Mouse (Mus musculus): ENCODE data around the gene Dcbld1. TPM values are rescaled to one million over a fixed set of nuclear protein-coding genes. Genes with fewer than 3 reads are reported as not detected.
"Not testable (repeated sequence)": the region's sequence is repeated elsewhere in the genome, so short reads cannot be mapped to it uniquely, and the experiment has no call there.

The Dcbld1 gene
- polyA plus RNA-seq, 1 experiment from 2014 or later = 4.8 TPM

DNA sequence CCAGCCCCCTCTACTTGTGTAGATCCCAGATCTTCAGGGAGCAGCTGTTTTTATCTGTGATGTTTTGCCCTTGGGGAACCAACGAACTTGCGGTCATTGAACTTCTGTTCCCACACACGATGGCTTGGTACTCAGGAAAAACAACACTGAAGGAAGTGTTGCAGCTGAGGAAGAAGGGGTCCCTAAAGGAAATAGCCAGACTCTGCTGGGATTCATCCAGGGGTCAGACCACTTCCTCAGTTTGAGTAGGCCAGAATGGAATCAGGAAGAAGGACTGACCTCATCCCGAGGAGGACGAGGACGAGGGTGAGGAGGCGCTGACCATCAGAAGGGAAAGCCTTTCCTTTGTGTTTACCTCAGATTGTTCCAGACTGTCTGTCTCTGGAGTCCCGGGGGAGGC is 75.8 kb downstream of the Dcbld1 start:
- Histone ChIP-seq H3K4me2 (no peak overlapping the region), H3K27ac (no peak overlapping the region), H3K9ac (no peak overlapping the region), H3K27me3 (no peaks in the 10 kb centered on the region), H3K4me3 (replicated peaks) (no peak overlapping the region), H3K36me3 (peaks cover 17% of the 10 kb centered on the region; the same call in 1 of the 2 replicates), H3K4me1 (replicated peaks) (no peaks in the 10 kb centered on the region), H3K9me3 (replicated peaks) (no peaks in the 10 kb centered on the region)
- DNase-seq (no peak), ATAC-seq (ENCODE audit: low read depth) (no peak)
- 35% methylated on average over 8 of the region's 8 CpGs for whole genome bisulfite sequencing (ENCODE audit: insufficient replicate concordance)

DNA sequence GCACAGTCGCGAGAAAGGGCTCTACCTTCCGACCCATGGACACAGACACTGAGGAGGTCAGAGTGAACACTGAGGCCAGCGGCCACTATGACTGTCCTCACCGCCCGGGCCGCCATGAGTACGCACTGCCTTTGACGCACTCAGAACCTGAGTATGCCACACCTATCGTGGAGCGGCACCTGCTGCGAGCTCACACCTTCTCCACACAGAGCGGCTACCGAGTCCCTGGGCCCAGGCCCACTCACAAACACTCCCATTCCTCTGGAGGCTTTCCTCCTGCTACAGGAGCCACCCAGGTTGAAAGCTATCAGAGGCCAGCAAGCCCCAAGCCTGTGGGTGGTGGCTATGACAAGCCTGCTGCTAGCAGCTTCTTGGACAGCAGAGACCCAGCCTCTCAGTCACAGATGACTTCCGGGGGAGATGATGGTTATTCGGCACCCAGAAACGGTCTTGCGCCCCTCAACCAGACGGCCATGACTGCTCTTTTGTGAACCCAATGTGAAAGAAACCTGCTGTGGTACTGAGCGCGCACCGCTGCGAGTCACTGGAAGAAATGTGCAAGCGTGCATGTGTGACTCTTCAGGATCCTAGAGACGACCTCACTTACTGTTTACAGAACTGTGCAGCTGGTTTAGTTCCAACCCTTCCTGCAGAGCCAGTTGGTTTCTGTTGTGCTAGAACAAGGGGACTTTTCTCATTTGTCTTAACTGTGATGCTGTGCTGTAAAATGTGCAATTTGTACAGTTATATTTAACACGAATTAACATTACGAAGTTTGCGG is 86.3 kb downstream of the Dcbld1 start:
- Histone ChIP-seq H3K4me3 (replicated peaks) (no peak overlapping the region), H3K9ac (no peak overlapping the region), H3K4me2 (no peak overlapping the region), H3K27ac (no peak overlapping the region), H3K9me3 (replicated peaks) (no peaks in the 10 kb centered on the region), H3K27me3 (no peaks in the 10 kb centered on the region), H3K36me3 (peaks cover 19% of the 10 kb centered on the region), H3K4me1 (replicated peaks) (no peaks in the 10 kb centered on the region)
- DNase-seq (no peak), ATAC-seq (ENCODE audit: low read depth) (no peak)
- WGBS (ENCODE audit: insufficient replicate concordance) = 85% methylated on average over 28 of the region's 28 CpGs

DNA sequence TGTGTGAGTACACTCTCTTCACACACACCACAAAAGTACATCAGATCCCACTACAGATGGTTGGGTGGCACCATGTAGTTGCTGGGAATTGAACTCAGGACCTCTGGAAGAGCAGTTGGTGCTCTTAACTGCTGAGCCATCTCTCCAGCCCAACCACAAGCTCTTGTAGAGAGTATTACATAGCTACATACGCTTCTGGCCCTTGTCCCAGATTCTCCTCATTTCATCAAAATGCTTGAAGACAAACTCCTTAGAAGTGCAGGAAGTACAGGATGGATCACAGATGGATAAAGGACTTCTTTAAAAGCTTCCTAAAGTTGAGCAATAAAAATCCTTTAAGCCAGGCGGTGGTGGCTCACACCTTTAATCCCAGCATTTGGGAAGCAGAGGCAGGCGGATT is 88.5 kb downstream of the Dcbld1 start:
- DNase-seq = no peak
- Histone ChIP-seq H3K9me3 (replicated peaks) (no peaks in the 10 kb centered on the region), H3K27me3 (no peaks in the 10 kb centered on the region), H3K9ac (no peak overlapping the region), H3K4me2 (no peak overlapping the region), H3K4me1 (replicated peaks) (no peaks in the 10 kb centered on the region), H3K36me3 (peaks cover 16% of the 10 kb centered on the region), H3K27ac (no peak overlapping the region), H3K4me3 (replicated peaks) (no peak overlapping the region)
- 81% methylated on average over 3 of the region's 3 CpGs for WGBS (ENCODE audit: insufficient replicate concordance)
- ATAC-seq (ENCODE audit: low read depth) = no peak

DNA sequence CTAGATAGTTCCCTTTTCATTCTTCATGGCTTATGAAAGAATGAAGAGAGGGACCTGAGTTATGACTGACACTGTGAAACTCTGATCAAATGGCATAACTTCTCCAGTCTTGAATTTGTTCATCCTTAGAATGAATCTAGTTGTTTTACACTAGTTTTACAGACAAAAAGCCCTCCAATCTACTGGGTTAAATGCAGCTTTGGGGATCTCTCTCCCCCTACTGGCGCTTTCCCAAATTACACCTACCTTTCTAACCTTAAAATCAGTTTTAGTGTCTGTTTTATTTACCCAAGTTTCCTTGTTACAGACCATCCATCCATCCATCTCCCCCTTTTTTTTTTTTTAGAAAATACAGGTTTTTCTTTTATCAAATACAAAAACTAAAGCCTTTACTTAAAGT is 97.6 kb downstream of the Dcbld1 start:
- Histone ChIP-seq H3K4me3 (replicated peaks) (no peak overlapping the region), H3K9me3 (replicated peaks) (no peaks in the 10 kb centered on the region), H3K36me3 (peaks cover 4% of the 10 kb centered on the region; the same call in 1 of the 2 replicates), H3K4me2 (no peak overlapping the region), H3K4me1 (replicated peaks) (no peaks in the 10 kb centered on the region), H3K27me3 (no peaks in the 10 kb centered on the region), H3K27ac (no peak overlapping the region), H3K9ac (no peak overlapping the region)
- WGBS (ENCODE audit: insufficient replicate concordance) = 0% methylated on average over 1 of the region's 1 CpGs
- ATAC-seq (ENCODE audit: low read depth) (no peak), DNase-seq (no peak)

DNA sequence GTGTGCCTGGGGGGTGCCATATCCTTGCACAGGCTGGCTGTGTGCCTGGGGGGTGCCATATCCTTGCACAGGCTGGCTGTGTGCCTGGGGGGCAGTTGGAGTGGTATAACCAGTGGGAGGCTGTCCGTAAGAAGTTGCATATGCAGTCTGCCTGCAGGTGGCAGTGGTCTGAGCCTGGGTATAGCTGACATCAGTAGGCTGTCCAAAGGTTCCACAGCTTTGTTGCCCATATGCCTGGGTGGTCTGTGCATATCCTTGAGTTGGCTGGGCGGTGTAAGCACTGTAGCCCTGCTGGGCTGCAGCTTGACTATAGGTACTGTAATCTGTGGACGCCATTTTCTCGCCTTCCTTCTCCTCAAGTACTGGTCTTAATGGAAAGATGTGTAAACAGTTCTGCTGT is 109.9 kb downstream of the Dcbld1 start:
- H3K27ac ChIP-seq; H3K9ac ChIP-seq; ATAC-seq (ENCODE audit: low read depth); H3K9me3 ChIP-seq (replicated peaks); H3K27me3 ChIP-seq; DNase-seq; H3K4me1 ChIP-seq (replicated peaks); H3K4me2 ChIP-seq; H3K4me3 ChIP-seq (replicated peaks): not testable (repeated sequence)
- peaks cover 54% of the 10 kb centered on the region for H3K36me3 ChIP-seq
- WGBS (ENCODE audit: insufficient replicate concordance) = 82% methylated on average over 4 of the region's 4 CpGs

DNA sequence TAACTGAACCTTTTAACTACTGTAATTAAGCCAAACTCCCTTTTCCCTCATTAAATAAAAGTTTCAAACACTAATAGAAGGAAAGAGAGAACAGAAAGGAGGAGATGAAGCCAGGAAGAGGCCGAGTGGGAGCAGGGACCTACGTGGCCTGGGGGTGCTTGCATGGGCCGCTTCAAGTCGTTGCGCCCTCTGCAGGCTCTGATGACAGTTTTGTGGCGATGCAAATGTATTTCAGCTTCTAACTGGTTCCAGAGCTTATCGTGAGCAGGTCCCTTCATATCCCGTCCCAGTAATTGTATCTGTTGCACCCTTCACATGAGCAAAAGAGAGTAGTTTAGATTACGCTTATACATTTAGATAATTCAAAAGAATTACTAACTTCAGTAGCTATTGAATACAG is 119.8 kb downstream of the Dcbld1 start:
- WGBS (ENCODE audit: insufficient replicate concordance) = 79% methylated on average over 9 of the region's 9 CpGs
- Histone ChIP-seq H3K9me3 (replicated peaks) (no peaks in the 10 kb centered on the region), H3K27me3 (no peaks in the 10 kb centered on the region), H3K4me2 (no peak overlapping the region), H3K9ac (no peak overlapping the region), H3K36me3 (peaks cover 16% of the 10 kb centered on the region), H3K27ac (no peak overlapping the region), H3K4me3 (replicated peaks) (no peak overlapping the region), H3K4me1 (replicated peaks) (no peaks in the 10 kb centered on the region)
- no peak for DNase-seq
- ATAC-seq (ENCODE audit: low read depth) = no peak

DNA sequence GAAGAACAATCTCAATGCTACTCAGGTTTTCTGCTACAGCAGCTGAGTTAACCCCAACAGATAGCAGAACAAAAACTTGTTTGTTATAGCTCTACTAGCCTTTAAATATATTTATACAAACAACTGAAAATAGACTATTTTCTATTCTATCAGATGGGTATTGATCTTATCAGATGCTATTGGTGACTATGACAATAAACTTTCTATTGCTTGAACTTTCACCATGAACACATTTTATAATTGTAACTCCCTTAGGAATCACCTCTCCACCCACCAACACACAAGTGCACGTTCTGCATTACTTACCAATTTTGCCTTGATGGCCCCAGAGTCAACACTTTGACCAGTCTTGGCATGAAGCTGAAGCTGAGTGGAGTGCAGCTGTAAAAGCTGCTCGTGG is 125.0 kb downstream of the Dcbld1 start, which contains the start of gene Gm26741:
Gm26741 (plus strand) TSS at position 301 of the 400 bp plus-strand sequence.
- Histone ChIP-seq H3K9me3 (replicated peaks) (no peaks in the 10 kb centered on the region), H3K4me3 (replicated peaks) (no peak within 1 kb of the TSS), H3K27me3 (no peaks in the 10 kb centered on the region), H3K27ac (no peak within 1 kb of the TSS), H3K9ac (no peak within 1 kb of the TSS), H3K4me1 (replicated peaks) (no peaks in the 10 kb centered on the region), H3K4me2 (no peak within 1 kb of the TSS), H3K36me3 (no peaks in the 10 kb centered on the region)
- ATAC-seq (ENCODE audit: low read depth) (no peak), DNase-seq (no peak)
- WGBS (ENCODE audit: insufficient replicate concordance) = 75% methylated on average over 2 of the region's 2 CpGs

DNA sequence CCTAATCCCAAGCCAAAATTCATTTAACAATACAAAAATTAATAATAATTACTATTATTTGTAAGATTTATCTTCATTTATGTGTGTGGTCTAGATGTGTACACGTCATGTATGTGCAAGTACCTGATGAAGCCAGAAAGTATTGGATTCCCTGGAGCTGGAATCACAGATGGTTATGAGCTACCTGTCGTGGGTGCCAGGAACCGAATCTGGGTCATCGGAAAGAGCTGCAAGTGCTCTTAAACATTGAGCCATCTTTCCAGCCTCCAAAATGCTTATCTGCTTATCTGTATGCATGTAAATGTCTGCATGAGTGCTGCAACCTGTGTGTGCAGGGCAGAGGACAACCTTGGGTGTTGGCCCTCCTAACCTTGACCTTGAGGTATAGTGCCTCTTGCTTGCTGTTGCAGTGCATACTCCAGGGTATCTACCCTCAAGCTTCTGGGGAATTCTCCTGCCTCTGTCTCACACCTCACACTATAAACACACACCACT is 126.9 kb downstream of the Dcbld1 start:
- ATAC-seq (ENCODE audit: low read depth) = no peak

DNA sequence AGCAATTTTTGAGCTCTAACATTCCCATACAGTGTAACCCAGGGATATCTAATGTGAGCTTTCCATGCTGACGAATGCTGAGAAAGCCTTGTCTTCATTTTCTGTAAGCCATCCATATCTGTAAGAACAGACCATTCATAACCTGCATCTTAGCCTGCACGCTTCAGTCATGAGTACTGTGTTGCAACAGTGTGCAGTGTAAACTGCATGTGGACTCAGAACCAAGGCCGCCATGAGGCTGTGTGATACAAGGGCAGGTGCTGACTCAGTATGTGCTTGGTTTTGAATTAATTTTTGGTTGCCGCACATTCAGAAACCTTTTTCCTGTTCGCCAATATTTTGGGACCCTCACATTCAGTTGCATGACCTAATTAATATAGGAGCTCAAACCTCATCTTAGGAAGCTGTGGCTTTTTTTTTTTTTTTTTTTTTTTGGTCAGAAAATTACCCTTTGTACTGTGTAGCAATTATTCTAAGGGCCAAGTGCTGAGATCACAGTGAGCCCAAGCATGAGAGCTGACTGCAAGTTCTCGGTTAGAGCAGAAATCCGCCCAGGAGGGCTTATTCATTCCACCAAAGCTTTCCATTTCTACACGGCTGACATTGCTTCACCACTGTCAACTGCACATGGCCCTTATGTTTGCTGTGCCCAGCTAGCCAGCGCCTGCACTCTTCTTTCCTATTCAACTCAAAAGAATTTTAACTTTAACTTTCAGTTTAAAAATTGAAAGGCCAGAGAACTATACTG is 127.6 kb downstream of the Dcbld1 start:
- H3K4me1 ChIP-seq (replicated peaks) = no peaks in the 10 kb centered on the region
- no peaks in the 10 kb centered on the region for H3K36me3 ChIP-seq
- no peak overlapping the region for H3K4me3 ChIP-seq (replicated peaks)
- no peak overlapping the region for H3K27ac ChIP-seq
- no peak overlapping the region for H3K4me2 ChIP-seq
- H3K9me3 ChIP-seq (replicated peaks) = no peaks in the 10 kb centered on the region
- WGBS (ENCODE audit: insufficient replicate concordance) = 77% methylated on average over 9 of the region's 9 CpGs
- ATAC-seq (ENCODE audit: low read depth) (no peak), DNase-seq (no peak)
- H3K9ac ChIP-seq = no peak overlapping the region
- no peaks in the 10 kb centered on the region for H3K27me3 ChIP-seq

More for the DNA sequence above, 126.9 kb downstream of the Dcbld1 start:
- Histone ChIP-seq H3K4me1 (replicated peaks) (no peaks in the 10 kb centered on the region), H3K4me3 (replicated peaks) (no peak overlapping the region), H3K4me2 (no peak overlapping the region), H3K36me3 (no peaks in the 10 kb centered on the region), H3K27ac (no peak overlapping the region), H3K27me3 (no peaks in the 10 kb centered on the region), H3K9ac (no peak overlapping the region), H3K9me3 (replicated peaks) (no peaks in the 10 kb centered on the region)
- WGBS (ENCODE audit: insufficient replicate concordance) = 81% methylated on average over 4 of the region's 4 CpGs
- DNase-seq = no peak

DNA sequence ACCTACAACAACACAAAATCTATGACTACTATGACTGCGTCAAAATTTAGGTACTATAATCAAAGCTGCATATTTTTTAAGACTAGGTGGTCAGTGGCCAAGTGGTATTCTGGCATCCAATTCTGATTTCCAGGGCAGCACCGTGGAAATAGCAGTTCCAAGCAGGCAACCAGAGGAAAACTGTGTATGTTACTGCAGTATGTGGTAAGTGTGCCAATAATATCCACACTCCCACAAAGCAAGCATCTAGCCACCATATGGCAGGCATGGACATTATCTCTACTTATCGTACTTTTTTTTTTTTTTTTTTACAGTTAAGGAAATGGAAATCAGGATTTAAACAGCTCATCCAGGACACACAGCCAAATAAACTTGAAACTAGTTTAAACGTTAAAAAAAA is 135.0 kb downstream of the Dcbld1 start:
- Histone ChIP-seq H3K27me3 (no peaks in the 10 kb centered on the region), H3K36me3 (no peaks in the 10 kb centered on the region), H3K4me3 (replicated peaks) (no peak overlapping the region), H3K9ac (no peak overlapping the region), H3K27ac (no peak overlapping the region), H3K9me3 (replicated peaks) (no peaks in the 10 kb centered on the region), H3K4me2 (no peak overlapping the region), H3K4me1 (replicated peaks) (no peaks in the 10 kb centered on the region)
- DNase-seq = no peak
- ATAC-seq (ENCODE audit: low read depth) = no peak
- WGBS (ENCODE audit: insufficient replicate concordance) = 78% methylated on average over 4 of the region's 4 CpGs
